Mouse (Mus musculus): Measurements from ENCODE around the gene Kcp.

Gene Kcp

GRCm38 (mm10) chr6:29463388-29463787 is 44.4 kb downstream of the Kcp start:
- DNase-seq (ENCODE audit: low spot score), result no peak

- DNase-seq (ENCODE audit: low spot score), result no peak
Measured at GRCm38 (mm10) chr6:29461502-29461901, 46.2 kb downstream of the Kcp start.

GRCm38 (mm10) chr6:29450667-29451066 is 57.1 kb downstream of the Kcp start:
- DNase-seq (ENCODE audit: low spot score), result no peak

- DNase-seq (ENCODE audit: low spot score), result no peak
Measured at GRCm38 (mm10) chr6:29449858-29450257, 57.9 kb downstream of the Kcp start.

GRCm38 (mm10) chr6:29445354-29445753 is 62.4 kb downstream of the Kcp start:
- DNase-seq (ENCODE audit: low spot score), result peak; percentile 24

GRCm38 (mm10) chr6:29444773-29445172 is 63.0 kb downstream of the Kcp start:
- DNase-seq (ENCODE audit: low spot score), result no peak

GRCm38 (mm10) chr6:29439789-29440188 is 68.0 kb downstream of the Kcp start:
- DNase-seq (ENCODE audit: low spot score), result no peak

- no peak for DNase-seq (ENCODE audit: low spot score)
Measured at GRCm38 (mm10) chr6:29439251-29439650, 68.5 kb downstream of the Kcp start.

- peak; percentile 44 for DNase-seq (ENCODE audit: low spot score)
Measured at GRCm38 (mm10) chr6:29436461-29436934, 71.3 kb downstream of the Kcp start.

GRCm38 (mm10) chr6:29435940-29436451 is 71.8 kb downstream of the Kcp start:
- DNase-seq (ENCODE audit: low spot score), result no peak

GRCm38 (mm10) chr6:29434911-29435691 is 72.7 kb downstream of the Kcp start:
- DNase-seq (ENCODE audit: low spot score), result no peak

GRCm38 (mm10) chr6:29433804-29434795 is 73.7 kb downstream of the Kcp start:
- DNase-seq (ENCODE audit: low spot score), result no peak

- DNase-seq (ENCODE audit: low spot score), result no peak
Measured at GRCm38 (mm10) chr6:29433038-29433803, 74.5 kb downstream of the Kcp start, which contains the start of gene Flnc. Flnc (plus strand) TSS chr6:29433256.

GRCm38 (mm10) chr6:29432676-29433037 is 75.1 kb downstream of the Kcp start:
- no peak for DNase-seq (ENCODE audit: low spot score)

- DNase-seq (ENCODE audit: low spot score), result no peak
Measured at GRCm38 (mm10) chr6:29432156-29432555, 75.6 kb downstream of the Kcp start.

GRCm38 (mm10) chr6:29431473-29431872 is 76.3 kb downstream of the Kcp start:
- DNase-seq (ENCODE audit: low spot score), result no peak

GRCm38 (mm10) chr6:29430681-29431420 is 76.9 kb downstream of the Kcp start:
- no peak for DNase-seq (ENCODE audit: low spot score)

- no peak for DNase-seq (ENCODE audit: low spot score)
Measured at GRCm38 (mm10) chr6:29428171-29428570, 79.6 kb downstream of the Kcp start.

GRCm38 (mm10) chr6:29426331-29426730 is 81.4 kb downstream of the Kcp start:
- no peak for DNase-seq (ENCODE audit: low spot score)

- DNase-seq (ENCODE audit: low spot score), result no peak
Measured at GRCm38 (mm10) chr6:29425118-29425517, 82.6 kb downstream of the Kcp start.

Data from lung, postnatal 25 days (tissue).